Mouse (Mus musculus): ENCODE measurements around the gene Hoxb3. TPM values are rescaled to one million over a fixed set of nuclear protein-coding genes. Genes with fewer than 3 reads are reported as not detected.

Hoxb3 gene
- polyA plus RNA-seq, 1 experiment from 2014 or later, result 0.11 TPM

DNA sequence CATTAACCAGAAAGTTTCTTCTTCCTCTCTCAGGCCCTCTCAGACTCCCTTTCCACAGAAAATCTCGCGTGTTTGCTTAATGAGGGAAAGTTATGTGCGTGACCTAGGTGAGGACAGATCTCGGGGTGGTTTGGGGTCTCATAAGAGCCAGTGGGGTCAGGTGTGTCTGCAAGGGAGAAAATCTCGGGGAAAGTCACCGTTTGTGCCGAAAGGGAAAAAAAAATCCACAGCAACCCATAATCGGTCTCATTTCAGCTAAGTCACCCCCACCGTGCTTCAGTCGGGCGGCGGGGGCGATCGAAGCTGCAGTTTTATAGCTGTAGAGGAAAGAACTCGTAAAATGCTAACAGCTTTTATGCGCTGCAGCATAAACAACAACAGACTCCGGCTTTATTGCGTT is 41.7 kb upstream of the Hoxb3 start:
- Histone ChIP-seq H3K4me2 (ENCODE audit: low read depth, low read length) (no peak overlapping the region), H3K27ac (ENCODE audit: low read length) (no peak overlapping the region), H3K4me1 (ENCODE audit: control insufficient read depth, low read depth, low read length) (no peaks in the 10 kb centered on the region), H3K36me3 (ENCODE audit: control insufficient read depth, insufficient read depth) (no peaks in the 10 kb centered on the region), H3K27me3 (ENCODE audit: control insufficient read depth, insufficient read depth, low read depth, low read length) (peaks cover 98% of the 10 kb centered on the region), H3K9ac (ENCODE audit: low read depth, low read length) (no peak overlapping the region), H3K4me3 (ENCODE audit: low read depth, low read length) (no peak overlapping the region), H3K9me3 (replicated peaks; ENCODE audit: control insufficient read depth, low read length) (no peaks in the 10 kb centered on the region)
- WGBS (ENCODE audit: insufficient replicate concordance), result 6% methylated on average over 18 of the region's 18 CpGs
- ATAC-seq (ENCODE audit: low read depth), result no peak

DNA sequence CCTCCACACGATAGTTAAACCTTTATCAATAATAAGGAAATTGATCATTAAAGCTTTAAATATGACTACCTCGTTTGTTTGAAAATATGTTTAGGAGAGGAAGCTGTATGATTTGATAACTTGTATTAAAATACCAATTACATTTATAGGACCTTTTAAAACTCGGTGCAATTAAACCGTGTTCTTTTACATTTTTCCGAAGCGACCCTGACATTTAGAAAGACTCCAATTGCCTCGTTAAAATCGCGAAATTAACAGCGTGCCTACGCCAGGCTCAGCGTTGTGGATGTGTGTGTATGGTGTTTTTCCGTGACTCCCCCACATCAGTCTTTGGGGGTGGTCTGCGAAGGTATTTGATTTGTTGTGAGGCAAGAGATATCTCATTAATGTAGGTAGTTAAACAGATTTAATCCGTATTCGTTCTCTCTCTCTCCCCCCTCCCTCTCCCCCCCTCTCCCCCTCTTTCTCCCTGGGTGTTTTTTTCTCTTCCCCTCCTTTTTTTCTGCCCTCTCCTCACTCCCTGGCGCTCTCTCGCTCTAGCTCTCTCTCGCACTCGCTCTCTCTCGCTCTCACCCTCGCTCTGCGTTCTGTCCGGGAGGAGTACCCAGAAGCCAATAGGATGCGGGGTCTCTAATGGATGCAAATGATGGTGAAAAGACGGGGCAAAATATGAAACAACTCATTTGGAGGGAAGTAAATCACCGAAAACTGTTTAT is 41.1 kb upstream of the Hoxb3 start, which contains the start of gene Hoxb8:
Hoxb8 (plus strand) TSS at position 51 of the 716 bp plus-strand sequence.
- no peaks in the 10 kb centered on the region for H3K36me3 ChIP-seq (ENCODE audit: control insufficient read depth, insufficient read depth)
- peaks cover 98% of the 10 kb centered on the region for H3K27me3 ChIP-seq (ENCODE audit: control insufficient read depth, insufficient read depth, low read depth, low read length)
- no peak for ATAC-seq (ENCODE audit: low read depth)
- no peak within 1 kb of the TSS for H3K4me3 ChIP-seq (ENCODE audit: low read depth, low read length)
- no peaks in the 10 kb centered on the region for H3K9me3 ChIP-seq (replicated peaks; ENCODE audit: control insufficient read depth, low read length)
- no peaks in the 10 kb centered on the region for H3K4me1 ChIP-seq (ENCODE audit: control insufficient read depth, low read depth, low read length)
- no peak within 1 kb of the TSS for H3K4me2 ChIP-seq (ENCODE audit: low read depth, low read length)
- WGBS (ENCODE audit: insufficient replicate concordance), result 3% methylated on average over 27 of the region's 27 CpGs
- H3K27ac ChIP-seq (ENCODE audit: low read length), result no peak within 1 kb of the TSS
- no peak within 1 kb of the TSS for H3K9ac ChIP-seq (ENCODE audit: low read depth, low read length)

DNA sequence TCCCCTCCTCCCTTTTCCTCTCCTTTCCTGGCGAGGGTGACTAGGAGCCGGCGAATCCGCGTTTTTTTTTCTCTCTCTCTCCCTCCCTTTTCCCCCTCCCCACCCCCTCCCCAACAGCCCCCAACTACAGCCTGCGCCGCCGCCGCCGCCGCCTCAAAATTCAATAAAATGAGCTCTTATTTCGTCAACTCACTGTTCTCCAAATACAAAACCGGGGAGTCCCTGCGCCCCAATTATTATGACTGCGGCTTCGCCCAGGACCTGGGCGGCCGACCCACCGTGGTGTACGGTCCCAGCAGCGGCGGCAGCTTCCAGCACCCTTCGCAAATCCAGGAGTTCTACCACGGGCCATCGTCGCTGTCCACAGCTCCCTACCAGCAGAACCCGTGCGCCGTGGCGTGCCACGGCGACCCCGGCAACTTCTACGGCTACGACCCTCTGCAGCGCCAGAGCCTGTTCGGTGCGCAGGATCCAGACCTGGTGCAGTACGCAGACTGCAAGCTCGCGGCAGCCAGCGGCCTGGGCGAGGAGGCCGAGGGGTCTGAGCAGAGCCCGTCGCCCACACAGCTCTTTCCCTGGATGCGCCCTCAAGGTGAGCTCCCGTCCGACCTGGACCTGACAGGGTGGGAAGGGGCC is 40.2 kb upstream of the Hoxb3 start:
- H3K27ac ChIP-seq (ENCODE audit: low read length), result no peak overlapping the region
- no peak overlapping the region for H3K4me2 ChIP-seq (ENCODE audit: low read depth, low read length)
- no peaks in the 10 kb centered on the region for H3K36me3 ChIP-seq (ENCODE audit: control insufficient read depth, insufficient read depth)
- under 1% methylated on average over 49 of the region's 49 CpGs for WGBS (ENCODE audit: insufficient replicate concordance)
- no peak overlapping the region for H3K4me3 ChIP-seq (ENCODE audit: low read depth, low read length)
- no peak for ATAC-seq (ENCODE audit: low read depth)
- peaks cover 99% of the 10 kb centered on the region for H3K27me3 ChIP-seq (ENCODE audit: control insufficient read depth, insufficient read depth, low read depth, low read length)
- H3K9ac ChIP-seq (ENCODE audit: low read depth, low read length), result no peak overlapping the region
- no peaks in the 10 kb centered on the region for H3K9me3 ChIP-seq (replicated peaks; ENCODE audit: control insufficient read depth, low read length)
- no peaks in the 10 kb centered on the region for H3K4me1 ChIP-seq (ENCODE audit: control insufficient read depth, low read depth, low read length)

DNA sequence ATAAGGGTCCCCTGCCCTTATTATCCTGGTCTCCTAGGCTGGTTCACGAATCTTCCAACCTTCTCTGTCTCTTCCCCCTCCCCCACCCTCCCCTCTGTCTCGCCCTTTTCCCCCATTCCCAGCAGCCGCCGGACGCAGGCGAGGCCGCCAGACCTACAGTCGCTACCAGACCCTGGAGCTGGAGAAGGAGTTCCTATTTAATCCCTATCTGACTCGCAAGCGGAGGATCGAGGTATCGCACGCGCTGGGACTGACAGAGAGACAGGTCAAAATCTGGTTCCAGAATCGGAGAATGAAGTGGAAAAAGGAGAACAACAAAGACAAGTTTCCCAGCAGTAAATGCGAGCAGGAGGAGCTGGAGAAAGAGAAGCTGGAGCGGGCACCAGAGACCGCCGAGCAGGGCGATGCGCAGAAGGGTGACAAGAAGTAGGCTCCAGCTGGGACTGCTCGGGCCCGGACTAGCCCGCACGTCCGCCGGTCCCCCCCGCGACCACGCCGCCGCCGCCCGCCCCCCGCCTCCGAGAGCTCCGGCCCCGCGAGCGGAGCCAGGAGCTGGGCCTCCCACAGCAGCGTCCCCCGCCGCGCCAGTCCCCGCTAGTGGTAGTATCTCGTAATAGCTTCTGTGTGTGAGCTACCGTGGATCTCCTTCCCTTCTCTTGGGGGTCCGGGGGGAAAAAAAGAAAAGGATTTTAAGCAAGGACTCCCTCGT is 38.9 kb upstream of the Hoxb3 start:
- Histone ChIP-seq H3K9me3 (replicated peaks; ENCODE audit: control insufficient read depth, low read length) (no peaks in the 10 kb centered on the region), H3K9ac (ENCODE audit: low read depth, low read length) (no peak overlapping the region), H3K4me2 (ENCODE audit: low read depth, low read length) (peak overlapping the region; percentile 17; the same call in 1 of the 2 replicates), H3K36me3 (ENCODE audit: control insufficient read depth, insufficient read depth) (no peaks in the 10 kb centered on the region), H3K27me3 (ENCODE audit: control insufficient read depth, insufficient read depth, low read depth, low read length) (peaks cover 99% of the 10 kb centered on the region), H3K4me3 (ENCODE audit: low read depth, low read length) (peak overlapping the region; percentile 35), H3K4me1 (ENCODE audit: control insufficient read depth, low read depth, low read length) (no peaks in the 10 kb centered on the region), H3K27ac (ENCODE audit: low read length) (no peak overlapping the region)
- ATAC-seq (ENCODE audit: low read depth), result no peak
- 1% methylated on average over 42 of the region's 49 CpGs for WGBS (ENCODE audit: insufficient replicate concordance)

DNA sequence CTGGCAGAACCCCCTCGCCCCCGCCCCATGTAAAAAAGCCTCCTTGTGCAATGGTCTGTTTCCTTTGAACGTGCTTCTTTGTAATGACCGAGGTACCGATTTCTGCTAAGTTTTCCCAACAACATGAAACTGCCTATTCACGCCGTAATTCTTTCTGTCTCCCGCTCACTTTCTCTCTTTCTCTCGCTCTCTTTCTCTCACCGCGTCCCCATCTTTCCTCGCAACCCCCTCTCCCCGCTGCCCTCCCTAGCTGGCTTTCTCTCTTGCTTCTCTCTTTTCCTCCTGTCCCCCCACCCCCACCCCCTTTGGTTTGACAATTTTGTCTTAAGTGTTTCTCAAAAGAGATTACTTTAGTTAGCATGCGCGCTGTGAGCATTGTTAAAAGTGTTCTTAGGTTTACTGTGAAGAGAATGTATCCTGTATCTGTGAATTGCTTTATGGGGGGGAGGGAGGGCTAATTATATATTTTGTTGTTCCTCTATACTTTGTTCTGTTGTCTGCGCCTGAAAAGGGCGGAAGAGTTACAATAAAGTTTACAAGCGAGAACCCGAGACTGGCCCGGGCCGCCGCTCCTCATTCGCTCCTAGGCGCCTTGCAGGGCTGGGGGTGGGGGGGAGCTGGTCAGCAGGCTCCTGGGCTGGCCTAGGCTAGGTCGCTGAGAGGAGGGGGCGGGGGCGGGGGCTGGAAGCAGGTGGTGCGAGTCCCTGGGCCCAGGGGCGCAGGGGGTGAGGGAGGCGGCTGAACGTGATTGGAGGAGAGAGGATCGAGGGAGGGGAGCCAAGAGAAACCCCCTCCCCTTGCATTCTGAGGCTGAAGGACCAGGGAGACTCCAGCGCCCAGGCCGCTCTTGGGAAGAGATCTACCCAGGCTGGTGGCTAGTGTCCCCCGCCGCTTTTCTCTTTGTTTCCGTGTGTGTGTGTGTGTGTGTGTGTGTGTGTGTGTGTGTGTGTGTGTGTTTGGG is 38.1 kb upstream of the Hoxb3 start:
- H3K4me1 ChIP-seq (ENCODE audit: control insufficient read depth, low read depth, low read length), result no peaks in the 10 kb centered on the region
- no peak overlapping the region; the same call in 1 of the 2 replicates for H3K4me3 ChIP-seq (ENCODE audit: low read depth, low read length)
- H3K4me2 ChIP-seq (ENCODE audit: low read depth, low read length), result 0 out of 2 replicates have a peak overlapping the region, but pooled peaks have one; percentile 17
- H3K27me3 ChIP-seq (ENCODE audit: control insufficient read depth, insufficient read depth, low read depth, low read length), result peaks cover 99% of the 10 kb centered on the region
- no peaks in the 10 kb centered on the region for H3K9me3 ChIP-seq (replicated peaks; ENCODE audit: control insufficient read depth, low read length)
- H3K9ac ChIP-seq (ENCODE audit: low read depth, low read length), result no peak overlapping the region
- WGBS (ENCODE audit: insufficient replicate concordance), result 1% methylated on average over 30 of the region's 37 CpGs
- no peak overlapping the region for H3K27ac ChIP-seq (ENCODE audit: low read length)
- no peaks in the 10 kb centered on the region for H3K36me3 ChIP-seq (ENCODE audit: control insufficient read depth, insufficient read depth)
- no peak for ATAC-seq (ENCODE audit: low read depth)

DNA sequence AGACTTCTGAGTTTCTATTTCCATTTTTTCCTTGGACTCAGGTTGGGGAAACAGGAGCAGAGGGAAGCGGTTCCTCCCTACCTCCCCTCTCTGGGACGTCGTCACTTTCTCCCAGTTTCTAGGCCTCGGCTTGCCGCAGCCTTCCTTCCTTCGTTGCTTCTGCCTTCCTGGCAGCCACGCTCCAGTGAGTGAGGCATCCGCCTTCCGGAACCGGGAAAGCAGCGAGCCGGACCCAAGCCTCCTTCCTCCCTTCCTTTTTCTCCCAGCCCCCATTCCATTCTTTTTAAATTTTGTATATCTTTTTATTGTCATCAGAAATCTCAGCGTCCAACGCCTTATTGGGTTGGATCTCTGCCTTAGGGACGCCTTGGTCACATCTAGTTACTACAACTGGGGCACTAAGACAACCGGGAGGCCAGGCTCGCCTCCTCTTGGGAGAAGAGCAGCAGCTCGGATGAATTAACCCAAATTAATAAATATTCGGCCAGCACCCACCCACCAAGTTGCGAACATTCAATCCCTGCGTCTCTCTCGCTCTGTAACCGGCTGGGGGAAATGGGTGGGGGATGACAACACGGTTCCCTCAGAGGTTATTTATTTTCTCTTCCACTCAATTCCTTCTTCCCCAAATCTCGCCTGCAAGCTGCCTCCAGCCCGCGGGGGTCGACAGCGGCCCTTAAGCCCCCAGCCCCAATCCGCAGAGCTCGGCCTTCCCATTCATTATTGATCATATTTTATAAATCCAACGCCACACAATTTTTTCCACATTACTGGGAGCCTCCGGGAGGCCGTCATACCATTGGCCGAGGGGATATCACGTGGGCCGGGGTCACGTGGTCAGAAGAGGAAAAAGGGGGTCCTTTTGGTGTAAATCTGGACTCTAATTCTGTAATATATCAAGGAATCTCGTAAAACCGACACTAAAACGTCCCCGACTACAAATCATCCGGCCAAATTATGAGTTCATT is 37.1 kb upstream of the Hoxb3 start, which contains the start of gene Hoxb7:
Hoxb7 (plus strand) TSS at position 853 of the 968 bp plus-strand sequence.
- Histone ChIP-seq H3K4me2 (ENCODE audit: low read depth, low read length) (peak within 1 kb of the TSS; percentile 32), H3K9me3 (replicated peaks; ENCODE audit: control insufficient read depth, low read length) (no peaks in the 10 kb centered on the region), H3K27ac (ENCODE audit: low read length) (no peak within 1 kb of the TSS), H3K4me3 (ENCODE audit: low read depth, low read length) (peak within 1 kb of the TSS; percentile 24; the same call in 1 of the 2 replicates), H3K36me3 (ENCODE audit: control insufficient read depth, insufficient read depth) (no peaks in the 10 kb centered on the region), H3K27me3 (ENCODE audit: control insufficient read depth, insufficient read depth, low read depth, low read length) (peaks cover 99% of the 10 kb centered on the region), H3K4me1 (ENCODE audit: control insufficient read depth, low read depth, low read length) (no peaks in the 10 kb centered on the region), H3K9ac (ENCODE audit: low read depth, low read length) (no peak within 1 kb of the TSS)
- WGBS (ENCODE audit: insufficient replicate concordance), result under 1% methylated on average over 43 of the region's 43 CpGs
- ATAC-seq (ENCODE audit: low read depth), result no peak

DNA sequence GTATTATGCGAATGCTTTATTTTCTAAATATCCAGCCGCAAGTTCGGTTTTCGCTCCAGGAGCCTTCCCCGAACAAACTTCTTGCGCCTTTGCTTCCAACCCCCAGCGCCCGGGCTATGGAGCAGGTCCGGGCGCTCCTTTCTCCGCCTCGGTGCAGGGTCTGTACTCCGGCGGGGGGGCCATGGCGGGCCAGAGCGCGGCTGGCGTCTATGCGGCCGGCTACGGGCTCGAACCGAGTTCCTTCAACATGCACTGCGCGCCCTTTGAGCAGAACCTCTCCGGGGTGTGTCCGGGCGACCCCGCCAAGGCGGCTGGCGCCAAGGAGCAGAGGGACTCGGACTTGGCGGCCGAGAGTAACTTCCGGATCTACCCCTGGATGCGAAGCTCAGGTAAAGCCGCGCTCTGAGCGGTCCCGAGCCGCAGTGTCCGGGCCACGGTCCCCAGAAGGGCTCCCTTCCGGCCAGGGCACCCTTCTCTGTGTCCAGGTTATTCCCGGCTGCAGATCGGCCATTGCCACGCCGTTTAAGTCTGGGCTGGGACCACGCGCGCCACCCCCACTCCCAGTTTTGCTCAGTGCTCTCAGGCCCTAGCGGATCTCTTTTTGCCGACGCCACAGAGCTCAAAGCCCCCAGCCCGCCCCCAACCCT is 36.3 kb upstream of the Hoxb3 start:
- Histone ChIP-seq H3K27ac (ENCODE audit: low read length) (no peak overlapping the region), H3K36me3 (ENCODE audit: control insufficient read depth, insufficient read depth) (no peaks in the 10 kb centered on the region), H3K4me2 (ENCODE audit: low read depth, low read length) (peak overlapping the region; percentile 32), H3K4me1 (ENCODE audit: control insufficient read depth, low read depth, low read length) (no peaks in the 10 kb centered on the region), H3K4me3 (ENCODE audit: low read depth, low read length) (peak overlapping the region; percentile 24; the same call in 1 of the 2 replicates), H3K27me3 (ENCODE audit: control insufficient read depth, insufficient read depth, low read depth, low read length) (peaks cover 99% of the 10 kb centered on the region), H3K9ac (ENCODE audit: low read depth, low read length) (no peak overlapping the region), H3K9me3 (replicated peaks; ENCODE audit: control insufficient read depth, low read length) (no peaks in the 10 kb centered on the region)
- WGBS (ENCODE audit: insufficient replicate concordance), result under 1% methylated on average over 55 of the region's 55 CpGs
- no peak for ATAC-seq (ENCODE audit: low read depth)

Measured in liver, embryonic 16.5 days (tissue).